Mouse (Mus musculus) CD8-positive naive resting alpha-beta T cell, adult 57 days (primary cell): ENCODE results near the gene Slc9a5. TPM values are rescaled to one million over a fixed set of nuclear protein-coding genes. Genes with fewer than 3 reads are reported as not detected.

Experiments used
- total RNA-seq: library from RNA; stranded (reverse); gene quantifications from one replicate; pipeline ENCODE4 v1.2.4, GENCODE M21; 2023

Slc9a5 gene
- total RNA-seq: 1.3 TPM

DNA sequence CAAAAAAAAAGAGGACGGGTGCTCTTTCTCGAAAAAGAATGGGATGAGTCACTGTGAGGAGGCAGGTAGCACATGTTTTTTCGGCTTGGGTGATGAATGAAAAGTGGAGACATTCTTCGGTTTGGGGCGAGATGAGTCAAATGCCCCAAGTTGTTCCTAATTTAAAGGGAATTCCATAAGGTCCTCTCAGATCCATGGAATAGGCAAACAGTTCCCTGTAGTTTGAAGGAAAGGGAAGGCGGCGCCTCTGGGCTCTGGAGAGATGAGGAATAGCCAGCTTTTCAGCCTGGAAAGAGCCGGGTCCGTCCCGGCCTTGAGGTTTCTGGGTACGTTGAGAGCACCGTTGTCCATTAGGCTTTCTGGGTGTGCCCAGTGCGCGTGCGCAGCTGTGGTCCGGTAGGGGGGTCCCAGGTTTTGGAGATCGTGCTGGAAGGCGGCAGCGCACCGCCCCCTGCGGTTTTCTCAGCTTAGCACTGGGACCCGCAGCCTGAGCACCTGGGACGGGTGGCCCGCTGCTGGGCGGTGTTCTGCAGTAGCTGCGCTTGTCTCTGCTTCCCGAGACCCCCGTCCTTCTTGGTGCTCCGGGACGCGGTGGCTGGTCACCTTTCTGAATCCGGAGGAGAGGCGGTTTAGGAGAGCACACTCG, at the start of gene Slc9a5:
Slc9a5 (plus strand) TSS at position 394 of the 646 bp plus-strand sequence.

DNA sequence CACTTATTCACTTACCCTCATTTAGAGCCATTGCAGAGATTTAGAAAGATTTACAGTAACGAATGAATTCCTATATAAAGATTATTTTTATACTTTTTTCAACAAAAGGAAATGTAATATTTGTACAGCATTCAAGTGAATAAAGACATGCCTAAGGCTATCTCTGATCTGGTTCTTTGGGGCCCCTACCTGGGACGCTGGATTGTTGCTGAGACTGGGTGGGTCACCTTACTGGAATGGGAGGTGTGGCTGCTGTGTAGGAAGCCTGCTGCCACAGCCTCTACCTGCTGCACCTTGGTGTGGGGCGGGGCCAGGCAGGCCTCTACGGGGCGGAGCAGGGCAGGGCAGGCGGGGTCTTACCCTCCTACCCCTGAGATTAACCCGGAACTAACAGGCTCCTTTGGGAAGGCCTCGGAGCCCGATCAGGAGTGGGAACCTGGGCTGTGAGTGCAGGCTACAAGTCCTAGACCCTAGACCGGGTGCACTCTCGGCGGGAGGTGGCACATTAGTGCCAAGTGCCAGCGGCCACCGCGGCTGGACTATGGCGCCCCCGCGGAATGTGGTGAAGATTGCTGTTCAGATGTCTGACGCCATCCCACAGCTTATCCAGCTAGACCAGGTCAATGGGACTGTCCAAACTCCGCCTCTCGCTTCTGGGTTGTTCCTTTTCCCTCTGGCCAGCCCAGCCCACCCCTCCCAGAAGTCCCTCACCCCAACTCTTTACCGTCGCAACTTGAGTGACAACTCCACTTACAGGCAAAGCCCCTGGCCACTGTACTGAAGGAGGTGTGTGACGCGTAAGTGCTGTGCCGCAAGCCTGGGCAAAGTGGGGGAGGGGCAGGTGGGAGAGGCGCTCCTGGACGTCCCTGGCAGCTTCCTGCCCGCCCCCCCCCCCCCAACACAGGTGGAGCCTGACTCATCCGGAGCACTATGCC, 43.2 kb upstream of the Slc9a5 start, which contains the start of gene Elmo3:
Elmo3 (plus strand) TSS at position 391 of the 935 bp plus-strand sequence.

DNA sequence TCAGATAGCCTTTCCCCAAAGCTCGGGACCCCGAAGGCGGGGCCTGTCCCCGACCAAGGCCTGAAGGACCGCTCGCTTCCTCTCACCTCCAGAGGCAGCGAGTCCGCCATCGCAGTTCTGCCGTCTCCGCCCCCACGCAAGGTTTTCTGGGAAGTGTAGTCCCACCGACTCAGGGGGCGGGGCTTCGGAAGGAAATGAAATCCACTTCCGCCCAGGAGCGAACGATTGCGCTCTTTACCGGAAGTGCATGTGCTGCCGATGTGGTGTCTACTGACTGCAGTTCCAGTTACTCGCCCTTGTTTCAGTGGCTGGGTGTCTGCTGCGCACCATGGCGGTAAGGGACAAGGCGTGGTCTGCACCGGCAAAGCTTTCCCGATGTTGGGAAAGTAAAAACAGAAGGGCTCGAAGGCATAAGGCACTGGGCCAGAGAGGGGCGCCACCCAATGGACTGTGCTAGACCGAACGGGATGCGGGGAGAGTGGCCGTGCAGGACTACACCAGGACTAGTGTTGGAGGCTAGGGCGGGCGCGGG, 22.4 kb upstream of the Slc9a5 start, which contains the start of the genes Lrrc29 and Tmem208:
Lrrc29 (minus strand) TSS at position 138 of the 532 bp plus-strand sequence.
Tmem208 (plus strand) TSS at position 214 of the 532 bp plus-strand sequence.

DNA sequence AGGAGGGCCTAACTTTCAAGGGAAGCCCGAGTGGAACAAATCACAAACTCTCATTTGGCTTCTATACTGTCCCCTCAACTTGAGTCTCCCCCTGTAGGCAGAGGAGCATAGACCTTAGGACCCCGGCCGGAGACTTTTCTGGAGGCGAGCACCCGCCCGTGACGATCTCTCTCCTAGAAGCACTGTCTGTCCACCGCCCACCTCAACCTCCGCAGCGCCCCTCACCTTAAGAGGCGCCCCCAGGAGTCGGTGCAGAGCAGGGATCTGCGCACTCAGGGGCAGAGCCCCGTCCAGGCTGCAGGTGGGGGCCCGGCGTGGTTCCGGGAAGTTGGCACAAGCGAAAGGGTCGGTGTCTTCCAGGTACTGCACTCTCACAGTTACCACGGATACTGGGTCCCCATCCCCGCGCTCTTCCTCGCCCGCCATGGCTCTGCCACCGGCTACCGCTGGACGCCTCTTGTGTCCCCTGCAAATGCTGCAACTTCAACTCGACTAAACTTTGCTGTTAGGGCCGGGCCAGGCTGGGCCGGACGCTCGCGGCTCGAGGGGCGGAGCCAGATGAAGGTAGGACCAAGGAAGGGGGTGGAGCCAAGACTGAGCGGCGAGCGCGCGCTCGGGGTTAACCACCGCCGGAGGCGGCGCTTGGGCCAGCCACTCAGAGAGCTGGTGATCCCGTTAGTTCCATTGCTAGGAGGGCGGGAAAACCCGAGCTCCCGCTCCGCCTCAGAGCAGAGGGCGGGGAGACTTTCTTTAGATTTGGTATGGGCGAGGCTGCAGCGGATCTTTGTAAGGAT, 1.0 kb upstream of the Slc9a5 start, which contains the start of gene Fhod1:
Fhod1 (minus strand) TSS at position 526 of the 794 bp plus-strand sequence.

DNA sequence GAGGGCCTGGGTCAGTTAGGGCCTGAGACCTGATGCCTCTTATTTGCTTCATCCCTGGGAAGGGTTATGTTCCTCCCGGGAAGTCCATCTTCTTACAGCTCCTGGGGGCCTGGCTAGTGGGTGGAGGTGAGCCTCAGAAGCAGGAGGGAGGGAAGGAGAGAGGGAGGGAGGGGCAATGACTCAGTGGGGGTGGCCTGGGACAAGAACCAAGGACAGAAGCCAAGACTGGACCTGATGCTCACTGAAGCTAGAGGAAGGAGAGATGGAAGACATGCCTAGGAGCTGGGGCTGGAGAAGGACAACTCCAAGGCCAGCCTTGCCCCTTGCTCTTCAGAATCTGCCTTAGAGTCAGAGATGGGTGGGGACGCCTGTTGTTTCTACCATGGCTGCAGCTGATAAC, 24.4 kb downstream of the Slc9a5 start, which contains the start of gene Plekhg4:
Plekhg4 (plus strand) TSS at position 243 of the 400 bp plus-strand sequence.

DNA sequence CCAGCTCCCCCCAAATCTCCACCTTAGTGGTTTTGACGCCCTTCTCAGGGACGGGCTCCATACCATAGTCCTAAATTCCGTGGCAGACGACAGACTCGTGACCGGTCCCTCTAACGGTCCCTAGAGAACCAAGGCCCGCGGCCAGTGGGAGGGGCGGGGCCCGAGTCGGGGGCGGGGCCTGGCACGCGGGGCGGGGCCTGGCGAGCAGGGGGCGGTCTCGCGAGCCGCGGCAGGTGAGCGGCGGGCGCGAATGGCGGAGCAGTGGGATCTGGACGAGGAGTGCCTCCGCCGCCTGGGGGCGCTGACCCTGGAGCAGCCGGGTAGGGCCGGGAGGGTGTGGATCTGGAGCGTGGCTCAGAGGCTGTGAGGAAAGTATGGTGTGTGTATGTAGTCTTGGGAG, 64.7 kb downstream of the Slc9a5 start, which contains the start of the genes Kctd19 and Lrrc36:
Kctd19 (minus strand) TSS at position 112 of the 400 bp plus-strand sequence.
Lrrc36 (plus strand) TSS at position 181 of the 400 bp plus-strand sequence.

Other genes starting within 250 kb of the Slc9a5 start
- not detected for gene Ces4a, start 217.0 kb upstream of the Slc9a5 start, total RNA-seq
- gene Cbfb, start 178.2 kb upstream of the Slc9a5 start, total RNA-seq: 104 TPM
- gene D230025D16Rik, start 123.7 kb upstream of the Slc9a5 start, total RNA-seq: 20.9 TPM
- gene B3gnt9, start 93.7 kb upstream of the Slc9a5 start, total RNA-seq: 4.5 TPM
- gene Tradd, start 84.2 kb upstream of the Slc9a5 start, total RNA-seq: 22.6 TPM
- gene Fbxl8, start 84.2 kb upstream of the Slc9a5 start, total RNA-seq: 10.5 TPM
- gene Hsf4, start 79.0 kb upstream of the Slc9a5 start, total RNA-seq: 0.73 TPM
- not detected for gene Nol3, start 72.7 kb upstream of the Slc9a5 start, total RNA-seq
- gene 4931428F04Rik, start 59.0 kb upstream of the Slc9a5 start, total RNA-seq: 3.2 TPM
- gene Exoc3l, start 52.7 kb upstream of the Slc9a5 start, total RNA-seq: 1.4 TPM
- gene E2f4, start 51.2 kb upstream of the Slc9a5 start, total RNA-seq: 87.5 TPM
- 4.2 TPM for gene Elmo3, start 43.2 kb upstream of the Slc9a5 start, total RNA-seq
- 8.7 TPM for gene Lrrc29, start 22.6 kb upstream of the Slc9a5 start, total RNA-seq
- gene Tmem208, start 22.5 kb upstream of the Slc9a5 start, total RNA-seq: 30.2 TPM
- gene Fhod1, start 890 bp upstream of the Slc9a5 start, total RNA-seq: 26.7 TPM
- not detected for gene Plekhg4, start 24.4 kb downstream of the Slc9a5 start, total RNA-seq
- not detected for gene Kctd19, start 64.7 kb downstream of the Slc9a5 start, total RNA-seq
- gene Lrrc36, start 64.7 kb downstream of the Slc9a5 start, total RNA-seq: not detected
- 1.3 TPM for gene Tppp3, start 122.7 kb downstream of the Slc9a5 start, total RNA-seq
- gene Zdhhc1, start 148.1 kb downstream of the Slc9a5 start, total RNA-seq: 5.8 TPM
- gene Hsd11b2, start 169.9 kb downstream of the Slc9a5 start, total RNA-seq: not detected
- gene Atp6v0d1, start 217.2 kb downstream of the Slc9a5 start, total RNA-seq: 51.3 TPM